Mouse (Mus musculus): ENCODE results near the gene Stim1. TPM values are rescaled to one million over a fixed set of nuclear protein-coding genes. Genes with fewer than 3 reads are reported as not detected.
"Not testable (repeated sequence)": the region's sequence is repeated elsewhere in the genome, so short reads cannot be mapped to it uniquely, and the experiment has no call there.

The Stim1 gene
- polyA plus RNA-seq, 1 experiment from 2014 or later: 11.7 TPM

- Histone ChIP-seq H3K9me3 (no peaks in the 10 kb centered on the region), H3K27ac (no peak overlapping the region), H3K9ac (no peak overlapping the region), H3K4me3 (replicated peaks) (no peak overlapping the region), H3K4me1 (no peaks in the 10 kb centered on the region), H3K36me3 (replicated peaks) (peaks cover 6% of the 10 kb centered on the region; the same call in 1 of the 2 replicates), H3K4me2 (no peak overlapping the region), H3K27me3 (no peaks in the 10 kb centered on the region)
- 86% methylated on average over 5 of the region's 5 CpGs for WGBS
- ATAC-seq (ENCODE audit: low FRiP score): no peak
These were observed 211.9 kb downstream of the Stim1 start for GRCm38 (mm10) chr7:102479368-102480078.

DNA sequence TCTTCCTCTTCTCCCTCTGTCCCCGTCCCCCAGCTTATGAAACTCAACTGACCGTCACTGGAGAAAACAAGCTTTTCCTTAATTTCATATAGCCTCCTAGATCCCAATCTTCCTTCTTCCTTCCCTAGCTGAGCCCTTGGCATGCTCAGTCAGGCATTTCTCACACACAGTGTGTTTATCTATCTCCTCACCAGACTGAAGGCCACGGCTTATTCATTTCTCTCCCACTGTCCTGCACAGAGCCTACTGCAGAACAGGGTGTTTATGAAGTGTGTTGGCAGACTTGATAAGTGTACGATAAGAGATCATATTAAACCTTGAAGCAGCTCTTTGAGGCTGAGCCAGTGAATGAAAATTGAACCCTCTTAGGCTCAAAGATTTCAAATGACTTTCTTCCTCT lies 213.2 kb downstream of the Stim1 start:
- no peak overlapping the region for H3K9ac ChIP-seq
- no peak for ATAC-seq (ENCODE audit: low FRiP score)
- no peaks in the 10 kb centered on the region for H3K4me1 ChIP-seq
- H3K27ac ChIP-seq: no peak overlapping the region
- no peak overlapping the region for H3K4me3 ChIP-seq (replicated peaks)
- no peak overlapping the region for H3K4me2 ChIP-seq
- H3K27me3 ChIP-seq: no peaks in the 10 kb centered on the region
- peaks cover 6% of the 10 kb centered on the region; the same call in 1 of the 2 replicates for H3K36me3 ChIP-seq (replicated peaks)
- H3K9me3 ChIP-seq: no peaks in the 10 kb centered on the region
- WGBS: 88% methylated on average over 4 of the region's 4 CpGs

- no peak within 1 kb of the TSS for H3K9ac ChIP-seq
- no peak within 1 kb of the TSS for H3K4me2 ChIP-seq
- no peaks in the 10 kb centered on the region for H3K27me3 ChIP-seq
- H3K36me3 ChIP-seq (replicated peaks): peaks cover 6% of the 10 kb centered on the region; the same call in 1 of the 2 replicates
- no peak within 1 kb of the TSS for H3K4me3 ChIP-seq (replicated peaks)
- no peaks in the 10 kb centered on the region for H3K4me1 ChIP-seq
- H3K9me3 ChIP-seq: no peaks in the 10 kb centered on the region
- no peak for ATAC-seq (ENCODE audit: low FRiP score)
- WGBS: 94% methylated on average over 4 of the region's 4 CpGs
- no peak within 1 kb of the TSS for H3K27ac ChIP-seq
These were observed 214.0 kb downstream of the Stim1 start, which contains the start of gene Olfr543 for GRCm38 (mm10) chr7:102481579-102481978. Gene Olfr543 (minus strand): TSS chr7:102481679.

- Histone ChIP-seq H3K27ac (no peak overlapping the region), H3K4me2 (no peak overlapping the region), H3K27me3 (no peaks in the 10 kb centered on the region), H3K36me3 (replicated peaks) (no peaks in the 10 kb centered on the region), H3K4me3 (replicated peaks) (no peak overlapping the region), H3K9me3 (no peaks in the 10 kb centered on the region), H3K9ac (no peak overlapping the region), H3K4me1 (no peaks in the 10 kb centered on the region)
- ATAC-seq (ENCODE audit: low FRiP score): no peak
- WGBS: 77% methylated on average over 2 of the region's 2 CpGs
These were observed 216.1 kb downstream of the Stim1 start for GRCm38 (mm10) chr7:102483665-102484064.

GRCm38 (mm10) chr7:102484766-102485165 lies 217.2 kb downstream of the Stim1 start:
- not testable (repeated sequence) for H3K4me3 ChIP-seq (replicated peaks); ATAC-seq (ENCODE audit: low FRiP score)

DNA sequence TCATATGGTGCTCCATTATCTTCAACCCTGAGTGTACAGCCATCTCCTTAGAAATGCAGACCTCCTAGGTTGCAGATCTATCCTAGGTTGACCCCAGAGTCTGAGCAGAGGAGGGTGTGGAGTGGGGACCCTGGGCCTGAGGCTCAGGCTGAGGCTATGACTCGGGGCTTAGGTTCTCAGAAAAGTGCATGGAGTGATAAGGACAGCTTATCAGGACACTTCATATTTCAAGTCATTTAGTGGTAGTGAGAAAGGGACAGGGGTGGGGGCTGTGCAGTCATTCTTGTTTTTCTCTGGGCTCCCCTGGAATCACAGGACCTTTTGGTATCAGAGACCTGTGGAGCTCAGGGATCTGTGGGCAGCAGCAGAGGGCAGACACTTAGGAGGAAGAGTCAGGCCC lies 218.5 kb downstream of the Stim1 start:
- Histone ChIP-seq H3K4me2 (no peak overlapping the region), H3K4me1 (no peaks in the 10 kb centered on the region), H3K36me3 (replicated peaks) (no peaks in the 10 kb centered on the region), H3K9ac (no peak overlapping the region), H3K27ac (no peak overlapping the region), H3K4me3 (replicated peaks) (no peak overlapping the region), H3K27me3 (no peaks in the 10 kb centered on the region), H3K9me3 (no peaks in the 10 kb centered on the region)
- WGBS: 83% methylated on average over 1 of the region's 1 CpGs
- ATAC-seq (ENCODE audit: low FRiP score): no peak

More at GRCm38 (mm10) chr7:102484766-102485165, 217.2 kb downstream of the Stim1 start:
- not testable (repeated sequence) for H3K9ac ChIP-seq; H3K4me1 ChIP-seq; H3K9me3 ChIP-seq; H3K27ac ChIP-seq; H3K36me3 ChIP-seq (replicated peaks); H3K27me3 ChIP-seq; H3K4me2 ChIP-seq
- WGBS: 73% methylated on average over 7 of the region's 8 CpGs

Other genes starting within 250 kb of the Stim1 start
- gene Il18bp, start 249.1 kb upstream of the Stim1 start, polyA plus RNA-seq (2016; fragmentation: Nextera tagmentation; extraction: Ambion mirVana): 4.4 and 4.8 TPM in 2 replicates
- gene Rnf121, start 202.3 kb upstream of the Stim1 start, polyA plus RNA-seq (2016; fragmentation: Nextera tagmentation; extraction: Ambion mirVana): 33.0 and 33.3 TPM in 2 replicates
- 49.8 and 50.7 TPM in 2 replicates for gene Xndc1, start 202.3 kb upstream of the Stim1 start, polyA plus RNA-seq (2016; fragmentation: Nextera tagmentation; extraction: Ambion mirVana)
- 2.9 and 3.0 TPM in 2 replicates for gene Xntrpc, start 202.1 kb upstream of the Stim1 start, polyA plus RNA-seq (2016; fragmentation: Nextera tagmentation; extraction: Ambion mirVana)
- not detected in 2 replicates for gene Trpc2, start 184.7 kb upstream of the Stim1 start, polyA plus RNA-seq (2016; fragmentation: Nextera tagmentation; extraction: Ambion mirVana)
- gene Art1, start 166.1 kb upstream of the Stim1 start, polyA plus RNA-seq (2016; fragmentation: Nextera tagmentation; extraction: Ambion mirVana): 0.42 and 0.77 TPM in 2 replicates
- 0.97 and 2.0 TPM in 2 replicates for gene Art5, start 158.3 kb upstream of the Stim1 start, polyA plus RNA-seq (2016; fragmentation: Nextera tagmentation; extraction: Ambion mirVana)
- gene Chrna10, start 151.0 kb upstream of the Stim1 start, polyA plus RNA-seq (2016; fragmentation: Nextera tagmentation; extraction: Ambion mirVana): not detected in 2 replicates
- gene Nup98, start 57.6 kb upstream of the Stim1 start, polyA plus RNA-seq (2016; fragmentation: Nextera tagmentation; extraction: Ambion mirVana): 45.2 and 46.8 TPM in 2 replicates
- 54.3 and 59.2 TPM in 2 replicates for gene Pgap2, start 57.6 kb upstream of the Stim1 start, polyA plus RNA-seq (2016; fragmentation: Nextera tagmentation; extraction: Ambion mirVana)
- 21.7 and 25.1 TPM in 2 replicates for gene Rhog, start 11.8 kb upstream of the Stim1 start, polyA plus RNA-seq (2016; fragmentation: Nextera tagmentation; extraction: Ambion mirVana)
- gene Rrm1, start 173.9 kb downstream of the Stim1 start, polyA plus RNA-seq (2016; fragmentation: Nextera tagmentation; extraction: Ambion mirVana): 203 and 216 TPM in 2 replicates
- 0.45 and 0.89 TPM in 2 replicates for gene Olfr543, start 213.9 kb downstream of the Stim1 start, polyA plus RNA-seq (2016; fragmentation: Nextera tagmentation; extraction: Ambion mirVana)
- gene Olfr544, start 220.5 kb downstream of the Stim1 start, polyA plus RNA-seq (2016; fragmentation: Nextera tagmentation; extraction: Ambion mirVana): 0.10 and 0.14 TPM in 2 replicates
- 0.32 TPM in 1 of 2 replicates, not detected in the other for gene Olfr545, start 231.8 kb downstream of the Stim1 start, polyA plus RNA-seq (2016; fragmentation: Nextera tagmentation; extraction: Ambion mirVana)